Mouse (Mus musculus): ENCODE results near the gene Adamtsl4. TPM values are rescaled to one million over a fixed set of nuclear protein-coding genes. Genes with fewer than 3 reads are reported as not detected.
"Not testable (repeated sequence)": the region's sequence is repeated elsewhere in the genome, so short reads cannot be mapped to it uniquely, and the experiment has no call there.

Gene Adamtsl4
- polyA plus RNA-seq, 1 experiment from 2014 or later, result 1.0 TPM

DNA sequence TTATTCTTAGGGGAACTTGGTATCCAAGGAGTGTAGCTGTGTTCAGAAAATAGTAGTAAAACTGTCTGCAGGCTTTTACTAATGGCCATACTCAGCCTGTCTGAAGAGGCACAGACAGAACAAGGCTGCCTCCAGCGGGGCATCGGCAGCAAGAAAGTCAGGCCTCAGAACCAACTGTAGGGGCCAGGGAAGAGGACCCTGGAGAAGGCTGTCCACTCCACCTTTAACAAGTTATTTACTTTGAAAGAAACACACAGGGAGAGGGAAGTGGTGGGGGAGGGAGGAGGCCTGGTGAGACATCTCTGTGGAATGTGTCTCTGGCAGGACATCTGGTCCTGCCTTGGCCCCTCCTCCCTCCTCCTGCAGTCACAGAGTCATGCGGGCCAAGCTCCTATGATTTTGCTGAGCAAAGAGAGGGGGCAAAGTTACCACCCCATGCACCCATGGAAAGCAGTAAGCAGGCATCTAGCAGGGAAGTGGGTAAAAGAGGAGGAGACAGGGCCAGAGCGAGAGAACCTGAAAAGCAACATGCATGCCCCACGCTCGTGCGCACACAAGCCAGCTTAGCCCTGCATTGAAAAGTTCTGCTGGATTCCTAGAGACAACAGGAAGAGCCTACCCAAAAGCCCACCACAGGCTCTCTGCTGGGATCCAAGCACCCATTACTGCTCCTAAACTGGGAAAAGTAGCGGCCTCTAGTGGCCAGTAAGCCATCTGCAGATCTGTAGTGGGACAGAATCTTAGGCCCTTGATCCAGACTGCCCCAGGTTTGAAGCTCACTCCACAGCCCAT lies 12.2 kb downstream of the Adamtsl4 start:
- H3K4me1 ChIP-seq (ENCODE audit: control insufficient read depth, insufficient read depth, low read length), result peaks cover 4% of the 10 kb centered on the region; the same call in 1 of the 2 replicates
- WGBS, result 28% methylated on average over 8 of the region's 8 CpGs
- no peak for ATAC-seq
- H3K36me3 ChIP-seq (ENCODE audit: control insufficient read depth, insufficient read depth, low read length), result 0 out of 2 replicates have a peak, but pooled peaks cover 2% of the 10 kb centered on the region
- no peaks in the 10 kb centered on the region for H3K27me3 ChIP-seq (ENCODE audit: control insufficient read depth, insufficient read depth, low read depth, low read length)
- peak overlapping the region; percentile 49 for H3K27ac ChIP-seq (ENCODE audit: low read length)
- H3K4me3 ChIP-seq (ENCODE audit: low read depth, low read length), result no peak overlapping the region
- no peak overlapping the region for H3K9ac ChIP-seq (ENCODE audit: low read depth, low read length)
- H3K4me2 ChIP-seq (ENCODE audit: low read length), result no peak overlapping the region
- no peaks in the 10 kb centered on the region for H3K9me3 ChIP-seq (replicated peaks; ENCODE audit: control insufficient read depth, low read length, poor library complexity, severe bottlenecking)

DNA sequence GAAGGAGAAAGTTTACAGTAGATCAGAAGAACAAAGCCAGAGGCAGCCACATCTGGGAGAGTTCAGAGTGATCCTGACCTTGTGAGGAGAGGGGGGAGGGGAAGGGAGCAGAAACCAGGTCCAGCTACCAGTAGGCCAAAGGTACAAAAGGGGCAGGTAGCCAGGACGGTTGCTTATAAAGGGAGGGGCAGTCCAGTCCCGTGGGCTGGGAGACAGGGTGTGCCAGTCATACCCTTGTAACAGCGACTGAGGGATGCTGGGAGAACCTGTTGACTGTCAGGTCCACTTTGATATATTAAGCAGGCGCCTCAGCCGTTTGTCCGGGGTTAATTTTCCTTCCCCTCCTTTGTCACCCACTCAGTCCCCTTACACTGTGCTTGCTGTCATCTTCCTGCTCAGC lies 12.9 kb downstream of the Adamtsl4 start:
- H3K9ac ChIP-seq (ENCODE audit: low read depth, low read length), result no peak overlapping the region
- 0 out of 2 replicates have a peak, but pooled peaks cover 2% of the 10 kb centered on the region for H3K36me3 ChIP-seq (ENCODE audit: control insufficient read depth, insufficient read depth, low read length)
- peaks cover 4% of the 10 kb centered on the region; the same call in 1 of the 2 replicates for H3K4me1 ChIP-seq (ENCODE audit: control insufficient read depth, insufficient read depth, low read length)
- H3K4me2 ChIP-seq (ENCODE audit: low read length), result no peak overlapping the region
- ATAC-seq, result no peak
- H3K27ac ChIP-seq (ENCODE audit: low read length), result peak overlapping the region; percentile 49
- H3K27me3 ChIP-seq (ENCODE audit: control insufficient read depth, insufficient read depth, low read depth, low read length), result no peaks in the 10 kb centered on the region
- H3K4me3 ChIP-seq (ENCODE audit: low read depth, low read length), result no peak overlapping the region
- WGBS, result 36% methylated on average over 6 of the region's 6 CpGs
- no peaks in the 10 kb centered on the region for H3K9me3 ChIP-seq (replicated peaks; ENCODE audit: control insufficient read depth, low read length, poor library complexity, severe bottlenecking)

- Histone ChIP-seq H3K9ac (ENCODE audit: low read depth, low read length) (no peak overlapping the region), H3K4me2 (ENCODE audit: low read length) (no peak overlapping the region), H3K27me3 (ENCODE audit: control insufficient read depth, insufficient read depth, low read depth, low read length) (no peaks in the 10 kb centered on the region), H3K36me3 (ENCODE audit: control insufficient read depth, insufficient read depth, low read length) (0 out of 2 replicates have a peak, but pooled peaks cover 2% of the 10 kb centered on the region), H3K4me3 (ENCODE audit: low read depth, low read length) (no peak overlapping the region), H3K9me3 (replicated peaks; ENCODE audit: control insufficient read depth, low read length, poor library complexity, severe bottlenecking) (no peaks in the 10 kb centered on the region), H3K4me1 (ENCODE audit: control insufficient read depth, insufficient read depth, low read length) (peaks cover 4% of the 10 kb centered on the region; the same call in 1 of the 2 replicates), H3K27ac (ENCODE audit: low read length) (peak overlapping the region; percentile 24; the same call in 1 of the 2 replicates)
- ATAC-seq, result no peak
- WGBS, result 34% methylated on average over 2 of the region's 2 CpGs
Measured at GRCm38 (mm10) chr3:95674236-95674635, 13.5 kb downstream of the Adamtsl4 start.

GRCm38 (mm10) chr3:95673707-95674211 lies 14.0 kb downstream of the Adamtsl4 start:
- no peak for ATAC-seq
- Histone ChIP-seq H3K9ac (ENCODE audit: low read depth, low read length) (no peak overlapping the region), H3K27me3 (ENCODE audit: control insufficient read depth, insufficient read depth, low read depth, low read length) (no peaks in the 10 kb centered on the region), H3K9me3 (replicated peaks; ENCODE audit: control insufficient read depth, low read length, poor library complexity, severe bottlenecking) (no peaks in the 10 kb centered on the region), H3K4me3 (ENCODE audit: low read depth, low read length) (no peak overlapping the region), H3K4me1 (ENCODE audit: control insufficient read depth, insufficient read depth, low read length) (peaks cover 4% of the 10 kb centered on the region; the same call in 1 of the 2 replicates), H3K27ac (ENCODE audit: low read length) (no peak overlapping the region), H3K4me2 (ENCODE audit: low read length) (no peak overlapping the region), H3K36me3 (ENCODE audit: control insufficient read depth, insufficient read depth, low read length) (0 out of 2 replicates have a peak, but pooled peaks cover 2% of the 10 kb centered on the region)
- 29% methylated on average over 11 of the region's 11 CpGs for WGBS

- H3K4me1 ChIP-seq (ENCODE audit: control insufficient read depth, insufficient read depth, low read length), result peaks cover 4% of the 10 kb centered on the region
- ATAC-seq, result no peak
- no peak overlapping the region for H3K4me3 ChIP-seq (ENCODE audit: low read depth, low read length)
- no peak overlapping the region for H3K9ac ChIP-seq (ENCODE audit: low read depth, low read length)
- H3K27me3 ChIP-seq (ENCODE audit: control insufficient read depth, insufficient read depth, low read depth, low read length), result no peaks in the 10 kb centered on the region
- H3K36me3 ChIP-seq (ENCODE audit: control insufficient read depth, insufficient read depth, low read length), result 0 out of 2 replicates have a peak, but pooled peaks cover 2% of the 10 kb centered on the region
- no peak overlapping the region for H3K4me2 ChIP-seq (ENCODE audit: low read length)
- no peaks in the 10 kb centered on the region for H3K9me3 ChIP-seq (replicated peaks; ENCODE audit: control insufficient read depth, low read length, poor library complexity, severe bottlenecking)
- 59% methylated on average over 10 of the region's 10 CpGs for WGBS
- no peak overlapping the region for H3K27ac ChIP-seq (ENCODE audit: low read length)
Measured at GRCm38 (mm10) chr3:95672861-95673706, 14.6 kb downstream of the Adamtsl4 start.

DNA sequence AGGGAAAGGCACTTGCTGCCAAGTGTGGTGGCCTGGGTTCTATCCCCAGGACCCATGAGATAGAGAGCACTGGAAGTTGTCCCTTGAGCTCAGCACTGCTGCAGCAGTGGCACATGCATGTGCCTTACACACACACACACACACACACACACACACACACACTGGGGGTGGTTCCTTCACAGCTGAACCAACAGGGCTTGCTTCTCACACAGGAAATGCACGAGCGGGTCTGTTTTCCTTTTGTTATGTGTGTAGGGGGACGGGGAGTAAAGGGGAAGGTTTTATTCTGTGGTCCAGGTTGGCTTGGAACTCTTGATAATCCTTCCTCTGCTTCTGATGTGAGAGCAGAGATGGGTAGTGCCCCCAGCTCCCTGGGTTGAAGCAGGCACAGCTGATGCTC lies 15.3 kb downstream of the Adamtsl4 start:
- Histone ChIP-seq H3K27ac (ENCODE audit: low read length) (no peak overlapping the region), H3K36me3 (ENCODE audit: control insufficient read depth, insufficient read depth, low read length) (0 out of 2 replicates have a peak, but pooled peaks cover 2% of the 10 kb centered on the region), H3K4me3 (ENCODE audit: low read depth, low read length) (no peak overlapping the region), H3K9me3 (replicated peaks; ENCODE audit: control insufficient read depth, low read length, poor library complexity, severe bottlenecking) (no peaks in the 10 kb centered on the region), H3K9ac (ENCODE audit: low read depth, low read length) (no peak overlapping the region), H3K4me1 (ENCODE audit: control insufficient read depth, insufficient read depth, low read length) (peaks cover 9% of the 10 kb centered on the region), H3K27me3 (ENCODE audit: control insufficient read depth, insufficient read depth, low read depth, low read length) (no peaks in the 10 kb centered on the region), H3K4me2 (ENCODE audit: low read length) (no peak overlapping the region)
- ATAC-seq, result no peak
- 40% methylated on average over 3 of the region's 3 CpGs for WGBS

- Histone ChIP-seq H3K27me3 (ENCODE audit: control insufficient read depth, insufficient read depth, low read depth, low read length) (no peaks in the 10 kb centered on the region), H3K36me3 (ENCODE audit: control insufficient read depth, insufficient read depth, low read length) (no peaks in the 10 kb centered on the region), H3K9me3 (replicated peaks; ENCODE audit: control insufficient read depth, low read length, poor library complexity, severe bottlenecking) (no peaks in the 10 kb centered on the region), H3K9ac (ENCODE audit: low read depth, low read length) (no peak overlapping the region), H3K27ac (ENCODE audit: low read length) (no peak overlapping the region), H3K4me3 (ENCODE audit: low read depth, low read length) (no peak overlapping the region), H3K4me2 (ENCODE audit: low read length) (no peak overlapping the region), H3K4me1 (ENCODE audit: control insufficient read depth, insufficient read depth, low read length) (peaks cover 14% of the 10 kb centered on the region)
- WGBS, result 92% methylated on average over 5 of the region's 5 CpGs
- no peak for ATAC-seq
Measured at GRCm38 (mm10) chr3:95671201-95671600, 16.5 kb downstream of the Adamtsl4 start.

DNA sequence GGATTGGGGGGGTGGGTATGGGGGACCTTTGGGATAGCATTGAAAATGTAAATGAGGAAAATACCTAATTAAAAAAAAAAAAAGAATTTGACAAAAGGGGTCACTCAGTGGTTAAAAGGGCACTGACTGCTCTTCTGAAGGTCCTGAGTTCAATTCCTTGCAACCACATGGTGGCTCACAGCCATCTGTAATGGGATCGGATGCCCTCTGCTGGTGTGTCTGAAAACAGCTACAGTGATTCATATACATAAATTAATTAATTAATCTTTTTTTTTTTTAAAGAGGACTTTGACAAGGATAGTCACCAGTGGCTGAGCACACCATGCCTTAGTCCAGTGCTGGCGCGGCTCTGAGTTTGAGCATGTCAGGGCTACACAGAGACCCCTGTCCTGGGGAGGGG lies 17.3 kb downstream of the Adamtsl4 start:
- 100% methylated on average over 3 of the region's 3 CpGs for WGBS
- H3K27ac ChIP-seq (ENCODE audit: low read length); ATAC-seq; H3K4me3 ChIP-seq (ENCODE audit: low read depth, low read length); H3K36me3 ChIP-seq (ENCODE audit: control insufficient read depth, insufficient read depth, low read length); H3K27me3 ChIP-seq (ENCODE audit: control insufficient read depth, insufficient read depth, low read depth, low read length); H3K4me2 ChIP-seq (ENCODE audit: low read length); H3K9ac ChIP-seq (ENCODE audit: low read depth, low read length); H3K9me3 ChIP-seq (replicated peaks; ENCODE audit: control insufficient read depth, low read length, poor library complexity, severe bottlenecking): not testable (repeated sequence)
- peaks cover 14% of the 10 kb centered on the region for H3K4me1 ChIP-seq (ENCODE audit: control insufficient read depth, insufficient read depth, low read length)

All from midbrain, embryonic 16.5 days (tissue).